Mouse (Mus musculus) MEL (cell line): ENCODE results near the gene Mrpl42. TPM values are rescaled to one million over a fixed set of nuclear protein-coding genes. Genes with fewer than 3 reads are reported as not detected.
A peak's percentile ranks its signal among the peaks of the same experiment; 100 is the strongest.

Experiments used
- DNase-seq: peaks from one replicate; pipeline ENCODE4 v3.0.0; 2011; ENCODE audit warnings: low read depth, low spot score
- H3K27ac ChIP-seq: 2 replicates; pipeline ENCODE4 v1.5.1; 2012; ENCODE audit warnings: low read depth, mild to moderate bottlenecking, control low read depth, low read length, moderate library complexity; ENCODE audit not compliant: control insufficient read depth
- H3K27me3 ChIP-seq, 2 experiments: fragments of 150-350 bp in 1 of 2; sonication (generic) in 1 of 2; 2 replicates each; pipeline ENCODE4 v1.6.1; 2012; ENCODE audit warnings: low read length in 2 of 2, mild to moderate bottlenecking in 2 of 2, improper control_type of control experiment in 1 of 2, moderate library complexity in 1 of 2; ENCODE audit not compliant: insufficient read depth in 2 of 2, control insufficient read depth in 1 of 2
- H3K36me3 ChIP-seq, 2 experiments: 2 replicates each; pipeline ENCODE4 v1.6.1; 2012 to 2014; ENCODE audit warnings: low read length in 2 of 2, improper control_type of control experiment in 1 of 2, inconsistent platforms in 1 of 2, mild to moderate bottlenecking in 1 of 2; ENCODE audit not compliant: insufficient read depth in 2 of 2, control insufficient read depth in 1 of 2
- H3K4me1 ChIP-seq, 2 experiments: fragments of 150-350 bp in 1 of 2; sonication (generic) in 1 of 2; 2 replicates each; pipeline ENCODE4 v1.6.1; 2012; ENCODE audit warnings: low read length in 2 of 2, improper control_type of control experiment in 1 of 2, mild to moderate bottlenecking in 1 of 2; ENCODE audit not compliant: insufficient read depth in 2 of 2, control insufficient read depth in 1 of 2
- H3K4me3 ChIP-seq, 2 experiments: fragments of 150-350 bp in 1 of 2; sonication (generic) in 1 of 2; 2 replicates each; pipeline ENCODE4 v1.5.1; 2012; ENCODE audit warnings: low read depth in 2 of 2, low read length in 2 of 2, mild to moderate bottlenecking in 2 of 2, moderate library complexity in 2 of 2, control low read depth in 1 of 2, improper control_type of control experiment in 1 of 2; ENCODE audit not compliant: control insufficient read depth in 1 of 2, insufficient read depth in 1 of 2
- H3K79me2 ChIP-seq: 2 replicates; pipeline ENCODE4 v1.6.1; 2012; ENCODE audit warnings: mild to moderate bottlenecking, low read length, moderate library complexity; ENCODE audit not compliant: control insufficient read depth, poor library complexity, insufficient read depth
- H3K9ac ChIP-seq: 2 replicates; pipeline ENCODE4 v1.6.1; 2012; ENCODE audit warnings: low read depth, mild to moderate bottlenecking, control low read depth, low read length, moderate library complexity; ENCODE audit not compliant: control insufficient read depth, poor library complexity, severe bottlenecking
- H3K9me3 ChIP-seq: fragments of 150-350 bp; sonication (generic); replicated peaks from 2 replicates; pipeline ENCODE4 v1.6.1; 2012; ENCODE audit warnings: mild to moderate bottlenecking, low read length, improper control_type of control experiment, moderate library complexity; ENCODE audit not compliant: insufficient read depth
- BHLHE40 ChIP-seq: IDR thresholded peaks from 2 replicates; pipeline ENCODE4 v1.6.1; 2012; ENCODE audit warnings: low read depth, mild to moderate bottlenecking, inconsistent platforms, low read length, improper control_type of control experiment, borderline replicate concordance
- CHD1 ChIP-seq: IDR thresholded peaks from 2 replicates; pipeline ENCODE4 v1.6.1; 2012; ENCODE audit warnings: low read depth, mild to moderate bottlenecking, inconsistent platforms, low read length, improper control_type of control experiment
- CTCF ChIP-seq, 3 experiments: IDR thresholded peaks in 2 of 3; conservative IDR thresholded peaks in 1 of 3; 2 replicates each; pipeline ENCODE4 v1.5.1; 2011 to 2012; ENCODE audit warnings: low read length in 3 of 3, low read depth in 2 of 3, mild to moderate bottlenecking in 2 of 3, improper control_type of control experiment in 1 of 3, inconsistent platforms in 1 of 3, mixed read lengths in 1 of 3, moderate library complexity in 1 of 3; ENCODE audit not compliant: control insufficient read depth in 1 of 3, insufficient read depth in 1 of 3, poor library complexity in 1 of 3, severe bottlenecking in 1 of 3
- E2F4 ChIP-seq: IDR thresholded peaks from 2 replicates; pipeline ENCODE4 v1.6.1; 2011; ENCODE audit warnings: low read depth, low read length, improper control_type of control experiment, borderline replicate concordance
- GATA1 ChIP-seq: IDR thresholded peaks from 2 replicates; pipeline ENCODE4 v1.6.1; 2011; ENCODE audit warnings: low read depth, low read length, improper control_type of control experiment
- JUND ChIP-seq: IDR thresholded peaks from 2 replicates; pipeline ENCODE4 v1.6.1; 2011; ENCODE audit warnings: low read depth, mild to moderate bottlenecking, improper control_type of control experiment, low read length
- MAFK ChIP-seq: IDR thresholded peaks from 2 replicates; pipeline ENCODE4 v1.6.1; 2011; ENCODE audit warnings: low read depth, mild to moderate bottlenecking, low read length, improper control_type of control experiment, borderline replicate concordance
- MAX ChIP-seq: IDR thresholded peaks from 2 replicates; pipeline ENCODE4 v1.6.1; 2011; ENCODE audit warnings: low read length, improper control_type of control experiment
- MAZ ChIP-seq: IDR thresholded peaks from 2 replicates; pipeline ENCODE4 v1.6.1; 2012; ENCODE audit warnings: low read depth, mild to moderate bottlenecking, inconsistent platforms, low read length, improper control_type of control experiment
- MEF2A ChIP-seq: IDR thresholded peaks from 2 replicates; pipeline ENCODE4 v1.6.1; 2014; ENCODE audit warnings: low read depth, mild to moderate bottlenecking, inconsistent platforms, low read length, improper control_type of control experiment; ENCODE audit not compliant: poor library complexity, insufficient replicate concordance, severe bottlenecking; ENCODE audit errors: extremely low read depth
- MXI1 ChIP-seq: IDR thresholded peaks from 2 replicates; pipeline ENCODE4 v1.6.1; 2011; ENCODE audit warnings: mild to moderate bottlenecking, low read depth, low read length, improper control_type of control experiment
- NRF1 ChIP-seq: IDR thresholded peaks from 2 replicates; pipeline ENCODE4 v1.6.1; 2014; ENCODE audit warnings: low read depth, mild to moderate bottlenecking, inconsistent platforms, low read length, improper control_type of control experiment, moderate library complexity; ENCODE audit not compliant: poor library complexity, insufficient read depth, severe bottlenecking
- POLR2A ChIP-seq, 2 experiments: IDR thresholded peaks; 2 replicates each; pipeline ENCODE4 v1.6.1; 2011 to 2012; ENCODE audit warnings: low read length in 2 of 2, mild to moderate bottlenecking in 2 of 2, control low read depth in 1 of 2, improper control_type of control experiment in 1 of 2, low read depth in 1 of 2, moderate library complexity in 1 of 2; ENCODE audit not compliant: control insufficient read depth in 1 of 2, insufficient read depth in 1 of 2, poor library complexity in 1 of 2
- POLR2AphosphoS2 ChIP-seq: IDR thresholded peaks from 2 replicates; pipeline ENCODE4 v1.6.1; 2011; ENCODE audit warnings: low read length, improper control_type of control experiment
- RAD21 ChIP-seq: IDR thresholded peaks from 2 replicates; pipeline ENCODE4 v1.6.1; 2011; ENCODE audit warnings: mild to moderate bottlenecking, low read depth, low read length, improper control_type of control experiment
- RCOR1 ChIP-seq: IDR thresholded peaks from 2 replicates; pipeline ENCODE4 v1.6.1; 2012; ENCODE audit warnings: low read depth, mild to moderate bottlenecking, inconsistent platforms, low read length, improper control_type of control experiment
- SIN3A ChIP-seq: IDR thresholded peaks from 2 replicates; pipeline ENCODE4 v1.6.1; 2012; ENCODE audit warnings: low read length, improper control_type of control experiment, inconsistent platforms
- SMC3 ChIP-seq: IDR thresholded peaks from 2 replicates; pipeline ENCODE4 v1.6.1; 2011; ENCODE audit warnings: low read depth, low read length, improper control_type of control experiment
- TAL1 ChIP-seq: IDR thresholded peaks from 2 replicates; pipeline ENCODE4 v1.6.1; 2012; ENCODE audit warnings: mild to moderate bottlenecking, inconsistent platforms, low read length, moderate library complexity, mixed read lengths
- TBP ChIP-seq: IDR thresholded peaks from 2 replicates; pipeline ENCODE4 v1.8.0; 2011; ENCODE audit warnings: low read depth, low read length, improper control_type of control experiment
- TCF12 ChIP-seq: IDR thresholded peaks from 2 replicates; pipeline ENCODE4 v1.6.1; 2014; ENCODE audit warnings: low read depth, mild to moderate bottlenecking, inconsistent platforms, low read length, improper control_type of control experiment, moderate library complexity
- UBTF ChIP-seq: IDR thresholded peaks from 2 replicates; pipeline ENCODE4 v1.6.1; 2012; ENCODE audit warnings: low read depth, mild to moderate bottlenecking, inconsistent platforms, low read length, improper control_type of control experiment, moderate library complexity, borderline replicate concordance; ENCODE audit not compliant: insufficient read depth
- USF1 ChIP-seq: IDR thresholded peaks from 2 replicates; pipeline ENCODE4 v1.6.1; 2014; ENCODE audit warnings: low read depth, mild to moderate bottlenecking, inconsistent platforms, low read length, improper control_type of control experiment, moderate library complexity
- ZC3H11A ChIP-seq: IDR thresholded peaks from 2 replicates; pipeline ENCODE4 v1.6.1; 2012; ENCODE audit warnings: low read depth, mild to moderate bottlenecking, inconsistent platforms, low read length, improper control_type of control experiment
- ZMIZ1 ChIP-seq: IDR thresholded peaks from 2 replicates; pipeline ENCODE4 v1.6.1; 2012; ENCODE audit warnings: low read depth, mild to moderate bottlenecking, inconsistent platforms, low read length, improper control_type of control experiment, moderate library complexity
- ZNF384 ChIP-seq: IDR thresholded peaks from 2 replicates; pipeline ENCODE4 v1.6.1; 2012; ENCODE audit warnings: low read depth, mild to moderate bottlenecking, inconsistent platforms, low read length, improper control_type of control experiment
- polyA plus RNA-seq, 2 experiments: library from polyadenylated mRNA; stranded (reverse) in 1 of 2; unstranded in 1 of 2; fragments of >175 nt in 1 of 2; fragments of >200 nt in 1 of 2; gene quantifications; 2 replicates each; pipeline versions ENCODE4 v1.2.1 to v1.2.4; 2012; ENCODE audit warnings: low replicate concordance in 2 of 2, low read depth in 1 of 2; ENCODE audit not compliant: insufficient read length in 2 of 2, insufficient read depth in 1 of 2, missing spikeins in 1 of 2
- total RNA-seq: library from RNA; depleted of rRNA; stranded (reverse); fragments of 300-350 nt; gene quantifications from 2 replicates; pipeline ENCODE4 v1.2.3, GENCODE M21; 2012

Mrpl42 gene
- total and polyA plus RNA-seq, 3 experiments, result 187 to 1,026 (median 298) TPM

DNA sequence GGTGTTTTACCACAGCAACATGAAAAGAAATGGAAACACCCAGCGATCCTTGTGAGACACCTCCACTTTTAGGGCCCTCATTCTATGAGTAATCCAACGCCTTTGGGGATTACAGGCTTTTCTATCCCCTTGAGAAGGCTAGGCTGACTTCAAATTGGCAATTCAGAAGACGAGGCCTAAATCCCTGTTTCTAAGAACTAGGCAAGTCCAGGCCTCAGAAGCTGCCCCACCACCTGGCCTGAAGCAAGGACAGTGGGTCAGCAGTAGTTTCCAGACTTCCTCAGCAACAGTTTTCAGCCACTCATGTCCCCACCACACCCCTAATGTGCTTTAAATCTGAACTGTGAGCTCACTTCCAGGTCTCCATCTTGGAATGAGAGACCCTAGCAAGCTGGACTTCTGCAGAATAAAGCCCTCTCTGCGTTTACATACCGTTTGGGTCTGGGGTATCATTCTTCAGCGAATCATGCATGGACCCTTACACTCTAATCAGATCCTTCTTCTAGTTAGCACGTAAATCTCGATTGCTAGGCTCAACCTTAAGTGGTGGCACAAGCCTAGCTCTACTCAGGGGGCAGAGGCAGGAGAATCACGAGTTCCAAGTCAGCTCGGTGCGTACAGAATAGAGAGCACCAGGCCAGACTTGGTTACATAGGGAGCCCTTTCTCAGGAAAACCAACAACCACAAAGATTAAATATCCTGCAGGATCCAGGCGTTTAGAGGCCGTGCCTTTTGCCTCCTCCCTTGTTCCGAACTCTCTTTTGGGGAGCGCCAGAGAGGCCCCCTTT lies 12.2 kb upstream of the Mrpl42 start:
- peak; percentile 63 for DNase-seq
- H3K4me3 ChIP-seq, result peak overlapping the region; percentile 66 to 74
- no peak for TF ChIP-seq MEF2A
- no peak for TF ChIP-seq POLR2AphosphoS2
- TF ChIP-seq E2F4, result no peak
- TF ChIP-seq NRF1, result no peak
- TF ChIP-seq CHD1, result peak; percentile 95
- no peak for TF ChIP-seq ZMIZ1
- TF ChIP-seq USF1, result no peak
- no peak for TF ChIP-seq MXI1
- TF ChIP-seq CTCF (IDR thresholded peaks at IDR 0.05 in 2 of 3, conservative IDR thresholded peaks at IDR 0.05 in 1 of 3; ENCODE audit: control insufficient read depth in 1 of 3, insufficient read depth in 1 of 3, low read depth in 2 of 3, low read length in 3 of 3, poor library complexity in 1 of 3, severe bottlenecking in 1 of 3), result no peak
- TF ChIP-seq MAZ, result peak; percentile 47; the same call in 1 of the 2 replicates
- no peak for TF ChIP-seq MAX
- no peak for TF ChIP-seq TCF12
- TF ChIP-seq SIN3A, result no peak
- TF ChIP-seq ZC3H11A, result no peak
- TF ChIP-seq MAFK, result no peak
- TF ChIP-seq BHLHE40, result no peak
- no peak for TF ChIP-seq JUND

DNA sequence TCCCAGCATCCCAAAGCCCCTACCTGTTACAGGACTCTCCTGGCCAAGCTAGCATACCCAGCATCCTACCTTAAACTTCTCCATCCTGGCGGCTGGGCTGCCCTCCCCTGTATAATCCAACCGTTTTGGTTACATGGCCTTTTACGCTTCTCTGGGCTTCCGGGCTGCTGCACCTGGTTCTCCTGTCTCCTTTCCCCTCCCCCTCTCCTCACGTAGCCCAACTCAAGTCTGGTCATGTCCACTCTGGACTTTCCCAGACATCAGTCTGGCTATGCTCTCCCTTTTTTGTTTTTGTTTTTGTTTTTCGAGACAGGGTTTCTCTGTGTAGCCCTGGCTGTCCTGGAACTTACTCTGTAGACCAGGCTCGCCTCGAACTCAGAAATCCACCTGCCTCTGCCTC lies 10.9 kb upstream of the Mrpl42 start:
- Histone ChIP-seq H3K9ac (no peak overlapping the region), H3K36me3 (peaks cover 5 to 15% of the 10 kb centered on the region in 2 experiments; a peak in 3 of 4 replicates), H3K9me3 (no peaks in the 10 kb centered on the region), H3K4me3 (no peak overlapping the region), H3K27me3 (no peaks in the 10 kb centered on the region), H3K27ac (no peak overlapping the region), H3K79me2 (peaks cover 25% of the 10 kb centered on the region), H3K4me1 (peaks cover 5 to 9% of the 10 kb centered on the region in 2 experiments; a peak in 3 of 4 replicates)
- TF ChIP-seq TCF12 (no peak), UBTF (no peak), POLR2A (IDR thresholded peaks at IDR 0.05; ENCODE audit: control insufficient read depth in 1 of 2, insufficient read depth in 1 of 2, low read depth in 1 of 2, low read length in 2 of 2, poor library complexity in 1 of 2) (no peak), ZC3H11A (no peak), RCOR1 (no peak), TAL1 (no peak), CHD1 (no peak), RAD21 (no peak), ZNF384 (no peak), MAZ (no peak), SMC3 (no peak), NRF1 (no peak), TBP (no peak), GATA1 (no peak)
- DNase-seq, result no peak

More for the DNA sequence above, 12.2 kb upstream of the Mrpl42 start:
- Histone ChIP-seq H3K36me3 (peaks cover 6 to 23% of the 10 kb centered on the region in 2 experiments; a peak in 3 of 4 replicates), H3K4me1 (peaks cover 5 to 10% of the 10 kb centered on the region in 2 experiments; a peak in 3 of 4 replicates), H3K9me3 (no peaks in the 10 kb centered on the region), H3K9ac (peak overlapping the region; percentile 82), H3K27me3 (no peaks in the 10 kb centered on the region), H3K79me2 (peaks cover 37% of the 10 kb centered on the region), H3K27ac (peak overlapping the region; percentile 72)
